Mouse (Mus musculus) lung, adult 2 months (tissue): Measurements from ENCODE around the gene Wnk1.

Experiments
- CTCF ChIP-seq: fragments of 200-500 bp; IDR thresholded peaks from 2 replicates; pipeline ENCODE4 v1.5.1; 2011; ENCODE audit warnings: mild to moderate bottlenecking, low read length, control low read depth; ENCODE audit not compliant: insufficient read depth
- POLR2A ChIP-seq: fragments of 200-500 bp; IDR thresholded peaks from 2 replicates; pipeline ENCODE4 v1.6.1; 2011; ENCODE audit warnings: low read depth, mild to moderate bottlenecking, control low read depth, low read length, borderline replicate concordance; ENCODE audit errors: extremely low read depth

- no peak for TF ChIP-seq CTCF
- no peak for TF ChIP-seq POLR2A
Measured at GRCm38 (mm10) chr6:120013125-120013524, 25.3 kb downstream of the Wnk1 start.
